Mouse (Mus musculus): Measurements from ENCODE around the gene Gm8127. TPM values are rescaled to one million over a fixed set of nuclear protein-coding genes. Genes with fewer than 3 reads are reported as not detected.

The Gm8127 gene
- total RNA-seq, 2 experiments from 2014 or later: not detected

Other genes starting within 250 kb of the Gm8127 start
- gene Gm8094, start 217.2 kb downstream of the Gm8127 start, total RNA-seq (2021): not detected
- under 1 TPM; 0.57 to 0.64 TPM for gene Gm8104, start 193.2 kb downstream of the Gm8127 start, total RNA-seq (2021)
- gene Gm7233, start 114.0 kb downstream of the Gm8127 start, total RNA-seq (2021): 1 to 10 TPM in 1 of 2 experiments, under 1 TPM in 1; 0.78 to 1.2 TPM
- not detected for gene Gm8122, start 58.5 kb downstream of the Gm8127 start, total RNA-seq (2021)
- 1 to 10 TPM in 1 of 2 experiments, under 1 TPM in 1; 0.64 to 1.3 TPM for gene Gm8126, start 35.2 kb downstream of the Gm8127 start, total RNA-seq (2021)
- gene Gm9732, start 18.8 kb downstream of the Gm8127 start, total RNA-seq (2021): under 1 TPM in 1 of 2 experiments, not detected in 1; 0.23 TPM
- gene 1700001F09Rik, start 54.0 kb upstream of the Gm8127 start, total RNA-seq (2021): not detected
- gene Gm8138, start 122.5 kb upstream of the Gm8127 start, total RNA-seq (2021): not detected
- not detected for gene Gm5799, start 249.7 kb upstream of the Gm8127 start, total RNA-seq (2021)

Data from left cerebral cortex, postnatal 25 days (tissue).